ENCODE assay signal across 26 mouse cellular contexts in genomic region chr1:164881891-164882290, GRCm38 (mm10). TPM values are rescaled to one million over a fixed set of nuclear protein-coding genes. Genes with fewer than 3 reads are reported as not detected.
DNase-seq lines count a peak whose midpoint lies in the region; ATAC-seq and TF ChIP-seq lines count a peak whose summit lies in the region.
"Had no signal": no experiment of that assay in that cellular context is flagged by ENCODE, and none has a peak within 500 bp of the region (broad histone marks: within the 10 kb centered on the region; RNA-seq: fewer than 3 reads in every experiment).

No protein-coding gene starts in this region.

- no peaks in the 10 kb centered on the region for H3K4me1 ChIP-seq in midbrain, embryonic 14.5 days (ENCODE audit: control insufficient read depth, insufficient read depth, low read length)
- H3K4me1 ChIP-seq: embryonic facial prominence, embryonic 15.5 days; forebrain, embryonic 10.5 days; heart, embryonic 13.5 days; hindbrain, embryonic 15.5 days had no signal

- intact Hi-C loops in gastrocnemius, adult 2 months (cut with DNase I), result no loop called here

- no peaks in the 10 kb centered on the region for H3K27me3 ChIP-seq in midbrain, embryonic 14.5 days (ENCODE audit: control insufficient read depth, insufficient read depth, low read length)
- H3K27me3 ChIP-seq: embryonic facial prominence, embryonic 15.5 days; heart, embryonic 13.5 days; hindbrain, embryonic 15.5 days had no signal

- H3K4me3 ChIP-seq in gastrocnemius, adult 2 months, result no peak overlapping the region
- no peak overlapping the region for H3K4me3 ChIP-seq in midbrain, embryonic 14.5 days (replicated peaks; ENCODE audit: low read depth, low read length)
- H3K4me3 ChIP-seq: embryonic facial prominence, embryonic 15.5 days; erythroblast, embryonic 14.5 days; forebrain, embryonic 10.5 days; heart, embryonic 13.5 days; hindbrain, embryonic 15.5 days had no signal

- H3K9ac ChIP-seq in midbrain, embryonic 14.5 days (replicated peaks; ENCODE audit: low read length), result no peak overlapping the region
- H3K9ac ChIP-seq: embryonic facial prominence, embryonic 15.5 days; heart, embryonic 13.5 days; hindbrain, embryonic 15.5 days had no signal

- H3K9me3 ChIP-seq in midbrain, embryonic 14.5 days (ENCODE audit: control insufficient read depth, low read length), result no peaks in the 10 kb centered on the region
- H3K9me3 ChIP-seq: embryonic facial prominence, embryonic 15.5 days; forebrain, embryonic 10.5 days; heart, embryonic 13.5 days; hindbrain, embryonic 15.5 days had no signal

- H3K4me2 ChIP-seq in midbrain, embryonic 14.5 days (ENCODE audit: low read length), result no peak overlapping the region
- H3K4me2 ChIP-seq: embryonic facial prominence, embryonic 15.5 days; heart, embryonic 13.5 days; hindbrain, embryonic 15.5 days had no signal

- DNase-seq in gastrocnemius, adult 2 months, result no peak
- no peak for DNase-seq in gastrocnemius, adult 18-20 months (ENCODE audit: low spot score)
- peak; percentile 53 for DNase-seq in CD4-positive helper T cell, adult 2 months (ENCODE audit: low read depth, low spot score)
- peak; percentile 20 for DNase-seq in T-cell, adult 2 months (ENCODE audit: low spot score)
- DNase-seq in midbrain, embryonic 14.5 days, result no peak
- DNase-seq: adrenal gland, adult 2 months; adrenal gland, postnatal 25 days; cerebellum, adult 2 months; cerebellum, postnatal 10 days; gastrocnemius, postnatal 36 days; heart, adult 11 months; heart, postnatal 36 days had no signal

- 89% methylated on average over 3 of the region's 3 CpGs for WGBS in midbrain, embryonic 14.5 days

- TF ChIP-seq CTCF in gastrocnemius, adult 2 months (IDR thresholded peaks at IDR 0.05), result no peak

- H3K27ac ChIP-seq in gastrocnemius, adult 2 months, result peak overlapping the region; percentile 43; the same call in 1 of the 2 replicates
- H3K27ac ChIP-seq in midbrain, embryonic 14.5 days (replicated peaks; ENCODE audit: low read depth, low read length), result no peak overlapping the region
- H3K27ac ChIP-seq: embryonic facial prominence, embryonic 15.5 days; forebrain, embryonic 10.5 days; heart, embryonic 13.5 days; hindbrain, embryonic 15.5 days had no signal

- no peaks in the 10 kb centered on the region for H3K36me3 ChIP-seq in midbrain, embryonic 14.5 days (ENCODE audit: control insufficient read depth, insufficient read depth, low read length)
- H3K36me3 ChIP-seq: embryonic facial prominence, embryonic 15.5 days; forebrain, embryonic 10.5 days; G1E; heart, embryonic 13.5 days; hindbrain, embryonic 15.5 days had no signal

- peak; percentile 87 for ATAC-seq in inflammation-experienced regulatory T-cells, adult 6 months
- no peak for ATAC-seq in midbrain, embryonic 14.5 days (ENCODE audit: low FRiP score, low TSS enrichment)
- no peak for ATAC-seq in megakaryocyte-erythroid progenitor cell, adult 5-6 weeks (replicated peaks; ENCODE audit: low FRiP score, low TSS enrichment, poor library complexity, severe bottlenecking)
- ATAC-seq: forebrain, embryonic 16.5 days had no signal

RNA-seq across cellular contexts. Expression of gene Xcl1, which starts 53.4 kb away (rescaled TPM):
- total RNA-seq in gastrocnemius, adult 2 months (2021), result not detected
- not detected for total RNA-seq in gastrocnemius, adult 18-20 months (2021)
- polyA plus RNA-seq in inflammation-experienced regulatory T-cells, adult 6 months (2017; shearing (Covaris generic)), result 100 to 1,000 TPM in 1 of 3 experiments, 10 to 100 TPM in 1, 1 to 10 TPM in 1; 9.6 to 126 (median 11.3) TPM
- polyA plus RNA-seq in midbrain, embryonic 14.5 days (2014; fragmentation: Nextera tagmentation; extraction: Ambion mirVana), result not detected in 2 replicates
- total RNA-seq in megakaryocyte-erythroid progenitor cell, adult 5-6 weeks (2014; fragmentation: Nextera tagmentation), result 25.0 TPM in 1 of 2 replicates, not detected in the other
- 26.7 TPM in 1 of 2 replicates, not detected in the other for total RNA-seq in megakaryocyte-erythroid progenitor cell, adult 5-6 weeks (2017)
- total RNA-seq: adrenal gland, postnatal 25 days; G1E; gastrocnemius, adult 8-10 months; gastrocnemius, postnatal 36 days; heart, postnatal 36 days had no signal
- polyA plus RNA-seq: adrenal gland, adult 2 months; cerebellum, adult 2 months; embryonic facial prominence, embryonic 11.5 days; embryonic facial prominence, embryonic 15.5 days; erythroblast, embryonic 14.5 days; forebrain, embryonic 10.5 days; forebrain, embryonic 16.5 days; G1E; heart, embryonic 13.5 days; heart, postnatal 0 days; hindbrain, embryonic 11.5 days; hindbrain, embryonic 15.5 days; intestine, embryonic 14.5 days had no signal

Comparison
In these comparisons a context has a peak if more than half of its experiments do, and no peak if none do; other contexts are left out.
1. DNase-seq: peak in CD4-positive helper T cell, adult 2 months (single experiment) and T-cell, adult 2 months (single experiment); none in gastrocnemius, adult 2 months (single experiment), gastrocnemius, adult 18-20 months (single experiment) and midbrain, embryonic 14.5 days (single experiment).